Mouse (Mus musculus): ENCODE results near the gene Zmym1. TPM values are rescaled to one million over a fixed set of nuclear protein-coding genes. Genes with fewer than 3 reads are reported as not detected.
A peak's percentile ranks its signal among the peaks of the same experiment; 100 is the strongest.

Zmym1 gene
- polyA plus RNA-seq, 1 experiment from 2014 or later = 11.9 TPM

- Histone ChIP-seq H3K9ac (ENCODE audit: low read length) (no peak overlapping the region), H3K4me1 (ENCODE audit: control insufficient read depth, insufficient read depth, low read length) (no peaks in the 10 kb centered on the region), H3K27ac (ENCODE audit: low read length) (no peak overlapping the region), H3K9me3 (replicated peaks; ENCODE audit: control insufficient read depth, low read length) (no peaks in the 10 kb centered on the region), H3K27me3 (ENCODE audit: control insufficient read depth, insufficient read depth, low read length) (no peaks in the 10 kb centered on the region), H3K4me3 (ENCODE audit: low read length) (no peak overlapping the region), H3K36me3 (ENCODE audit: control insufficient read depth, insufficient read depth) (peaks cover 51% of the 10 kb centered on the region), H3K4me2 (ENCODE audit: low read depth, low read length) (no peak overlapping the region)
- no peak for ATAC-seq (replicated peaks; ENCODE audit: extremely low read depth, insufficient read depth, low FRiP score)
- 82% methylated on average over 8 of the region's 8 CpGs for WGBS
Observed at GRCm38 (mm10) chr4:127037908-127038827, 22.8 kb downstream of the Zmym1 start.

GRCm38 (mm10) chr4:127037158-127037557 is 23.8 kb downstream of the Zmym1 start:
- no peak overlapping the region for H3K27ac ChIP-seq (ENCODE audit: low read length)
- no peak overlapping the region for H3K9ac ChIP-seq (ENCODE audit: low read length)
- H3K4me1 ChIP-seq (ENCODE audit: control insufficient read depth, insufficient read depth, low read length) = no peaks in the 10 kb centered on the region
- H3K36me3 ChIP-seq (ENCODE audit: control insufficient read depth, insufficient read depth) = peaks cover 58% of the 10 kb centered on the region
- WGBS = 92% methylated on average over 3 of the region's 3 CpGs
- H3K4me2 ChIP-seq (ENCODE audit: low read depth, low read length) = no peak overlapping the region
- H3K27me3 ChIP-seq (ENCODE audit: control insufficient read depth, insufficient read depth, low read length) = no peaks in the 10 kb centered on the region
- no peak for ATAC-seq (replicated peaks; ENCODE audit: extremely low read depth, insufficient read depth, low FRiP score)
- no peaks in the 10 kb centered on the region for H3K9me3 ChIP-seq (replicated peaks; ENCODE audit: control insufficient read depth, low read length)
- no peak overlapping the region for H3K4me3 ChIP-seq (ENCODE audit: low read length)

GRCm38 (mm10) chr4:127027228-127028190 is 33.4 kb downstream of the Zmym1 start:
- 73% methylated on average over 4 of the region's 4 CpGs for WGBS
- Histone ChIP-seq H3K4me2 (ENCODE audit: low read depth, low read length) (no peak overlapping the region), H3K27me3 (ENCODE audit: control insufficient read depth, insufficient read depth, low read length) (no peaks in the 10 kb centered on the region), H3K4me3 (ENCODE audit: low read length) (no peak overlapping the region), H3K27ac (ENCODE audit: low read length) (no peak overlapping the region), H3K9ac (ENCODE audit: low read length) (no peak overlapping the region), H3K4me1 (ENCODE audit: control insufficient read depth, insufficient read depth, low read length) (peaks cover 32% of the 10 kb centered on the region), H3K36me3 (ENCODE audit: control insufficient read depth, insufficient read depth) (peaks cover 70% of the 10 kb centered on the region), H3K9me3 (replicated peaks; ENCODE audit: control insufficient read depth, low read length) (no peaks in the 10 kb centered on the region)
- no peak for ATAC-seq (replicated peaks; ENCODE audit: extremely low read depth, insufficient read depth, low FRiP score)

- ATAC-seq (replicated peaks; ENCODE audit: extremely low read depth, insufficient read depth, low FRiP score) = no peak
- Histone ChIP-seq H3K27me3 (ENCODE audit: control insufficient read depth, insufficient read depth, low read length) (no peaks in the 10 kb centered on the region), H3K4me2 (ENCODE audit: low read depth, low read length) (no peak overlapping the region), H3K4me1 (ENCODE audit: control insufficient read depth, insufficient read depth, low read length) (peaks cover 32% of the 10 kb centered on the region), H3K9ac (ENCODE audit: low read length) (no peak overlapping the region), H3K4me3 (ENCODE audit: low read length) (no peak overlapping the region), H3K9me3 (replicated peaks; ENCODE audit: control insufficient read depth, low read length) (no peaks in the 10 kb centered on the region), H3K27ac (ENCODE audit: low read length) (no peak overlapping the region), H3K36me3 (ENCODE audit: control insufficient read depth, insufficient read depth) (peaks cover 65% of the 10 kb centered on the region)
- 85% methylated on average over 4 of the region's 4 CpGs for WGBS
Observed at GRCm38 (mm10) chr4:127026826-127027225, 34.1 kb downstream of the Zmym1 start.

- no peak overlapping the region for H3K27ac ChIP-seq (ENCODE audit: low read length)
- H3K4me2 ChIP-seq (ENCODE audit: low read depth, low read length) = peak overlapping the region; percentile 97
- no peaks in the 10 kb centered on the region for H3K9me3 ChIP-seq (replicated peaks; ENCODE audit: control insufficient read depth, low read length)
- no peak for ATAC-seq (replicated peaks; ENCODE audit: extremely low read depth, insufficient read depth, low FRiP score)
- peaks cover 36% of the 10 kb centered on the region for H3K4me1 ChIP-seq (ENCODE audit: control insufficient read depth, insufficient read depth, low read length)
- H3K27me3 ChIP-seq (ENCODE audit: control insufficient read depth, insufficient read depth, low read length) = no peaks in the 10 kb centered on the region
- 27% methylated on average over 1 of the region's 1 CpGs for WGBS
- peaks cover 51% of the 10 kb centered on the region for H3K36me3 ChIP-seq (ENCODE audit: control insufficient read depth, insufficient read depth)
- peak overlapping the region; percentile 100 for H3K4me3 ChIP-seq (ENCODE audit: low read length)
- peak overlapping the region; percentile 100 for H3K9ac ChIP-seq (ENCODE audit: low read length)
Observed at GRCm38 (mm10) chr4:127024240-127024639, 36.7 kb downstream of the Zmym1 start.

GRCm38 (mm10) chr4:127023201-127023600 is 37.8 kb downstream of the Zmym1 start:
- Histone ChIP-seq H3K36me3 (ENCODE audit: control insufficient read depth, insufficient read depth) (peaks cover 46% of the 10 kb centered on the region), H3K4me3 (ENCODE audit: low read length) (peak overlapping the region; percentile 100), H3K9me3 (replicated peaks; ENCODE audit: control insufficient read depth, low read length) (no peaks in the 10 kb centered on the region), H3K9ac (ENCODE audit: low read length) (peak overlapping the region; percentile 100), H3K27me3 (ENCODE audit: control insufficient read depth, insufficient read depth, low read length) (no peaks in the 10 kb centered on the region), H3K4me2 (ENCODE audit: low read depth, low read length) (peak overlapping the region; percentile 97), H3K4me1 (ENCODE audit: control insufficient read depth, insufficient read depth, low read length) (peaks cover 36% of the 10 kb centered on the region), H3K27ac (ENCODE audit: low read length) (no peak overlapping the region)
- 1% methylated on average over 9 of the region's 9 CpGs for WGBS
- no peak for ATAC-seq (replicated peaks; ENCODE audit: extremely low read depth, insufficient read depth, low FRiP score)

GRCm38 (mm10) chr4:127021989-127022626 is 38.8 kb downstream of the Zmym1 start:
- Histone ChIP-seq H3K36me3 (ENCODE audit: control insufficient read depth, insufficient read depth) (peaks cover 35% of the 10 kb centered on the region), H3K27ac (ENCODE audit: low read length) (peak overlapping the region; percentile 96), H3K4me3 (ENCODE audit: low read length) (peak overlapping the region; percentile 100), H3K9me3 (replicated peaks; ENCODE audit: control insufficient read depth, low read length) (no peaks in the 10 kb centered on the region), H3K4me1 (ENCODE audit: control insufficient read depth, insufficient read depth, low read length) (peaks cover 31% of the 10 kb centered on the region), H3K9ac (ENCODE audit: low read length) (peak overlapping the region; percentile 100), H3K4me2 (ENCODE audit: low read depth, low read length) (peak overlapping the region; percentile 97), H3K27me3 (ENCODE audit: control insufficient read depth, insufficient read depth, low read length) (no peaks in the 10 kb centered on the region)
- peak; percentile 58 for ATAC-seq (replicated peaks; ENCODE audit: extremely low read depth, insufficient read depth, low FRiP score)
- WGBS = under 1% methylated on average over 50 of the region's 53 CpGs

- Histone ChIP-seq H3K9me3 (replicated peaks; ENCODE audit: control insufficient read depth, low read length) (no peaks in the 10 kb centered on the region), H3K36me3 (ENCODE audit: control insufficient read depth, insufficient read depth) (peaks cover 28% of the 10 kb centered on the region), H3K27me3 (ENCODE audit: control insufficient read depth, insufficient read depth, low read length) (no peaks in the 10 kb centered on the region), H3K4me3 (ENCODE audit: low read length) (peak within 1 kb of the TSS; percentile 100), H3K4me2 (ENCODE audit: low read depth, low read length) (peak within 1 kb of the TSS; percentile 76), H3K27ac (ENCODE audit: low read length) (peak within 1 kb of the TSS; percentile 96), H3K4me1 (ENCODE audit: control insufficient read depth, insufficient read depth, low read length) (peaks cover 27% of the 10 kb centered on the region), H3K9ac (ENCODE audit: low read length) (peak within 1 kb of the TSS; percentile 100)
- peak; percentile 96 for ATAC-seq (replicated peaks; ENCODE audit: extremely low read depth, insufficient read depth, low FRiP score)
- WGBS = under 1% methylated on average over 57 of the region's 87 CpGs
Observed at GRCm38 (mm10) chr4:127021151-127021945, 39.6 kb downstream of the Zmym1 start, which contains the start of gene Sfpq. TSS of gene Sfpq (plus strand) at chr4:127021324.

All from heart, embryonic 16.5 days (tissue).